Mouse (Mus musculus) megakaryocyte, embryonic 14.5 days (primary cell): Measurements from ENCODE around the gene Tspan8.

Experiments used
- FLI1 ChIP-seq: IDR thresholded peaks from 2 replicates; pipeline ENCODE4 v1.6.1; 2012; ENCODE audit warnings: low read length, inconsistent platforms, mixed read lengths
- GATA1 ChIP-seq: IDR thresholded peaks from 3 replicates; pipeline ENCODE4 v1.6.1; 2012; ENCODE audit warnings: mixed read lengths, low read length, inconsistent platforms, borderline replicate concordance

GRCm38 (mm10) chr10:115778624-115779023 is 38.0 kb upstream of the Tspan8 start:
- no peak for TF ChIP-seq GATA1
- TF ChIP-seq FLI1, result no peak
